17 mouse cellular contexts compared by ENCODE assay signal in genomic region chr7:97312856-97313255, GRCm38 (mm10).
"Had no signal": no experiment of that assay in that cellular context is flagged by ENCODE, and none has a peak within 500 bp of the region (broad histone marks: within the 10 kb centered on the region; RNA-seq: fewer than 3 reads in every experiment).

No protein-coding gene starts in this region.

- H3K27me3 ChIP-seq: intestine, embryonic 15.5 days; liver, embryonic 13.5 days; midbrain, embryonic 12.5 days; midbrain, embryonic 15.5 days; neural tube, embryonic 13.5 days had no signal

- H3K4me2 ChIP-seq: intestine, embryonic 15.5 days; liver, embryonic 13.5 days; midbrain, embryonic 12.5 days; midbrain, embryonic 15.5 days; neural tube, embryonic 13.5 days had no signal

- H3K9me3 ChIP-seq: intestine, embryonic 15.5 days; liver, embryonic 13.5 days; midbrain, embryonic 12.5 days; midbrain, embryonic 15.5 days; neural tube, embryonic 13.5 days had no signal

- H3K9ac ChIP-seq: intestine, embryonic 15.5 days; liver, embryonic 13.5 days; midbrain, embryonic 12.5 days; midbrain, embryonic 15.5 days; neural tube, embryonic 13.5 days had no signal

- DNase-seq: kidney, adult 18-20 months; kidney, postnatal 10 days; layer of hippocampus, postnatal 36 days; liver, embryonic 13.5 days; lung, adult 2 months; lung, postnatal 14 days; right cerebral cortex, adult 18-20 months; right cerebral cortex, postnatal 14 days; right cerebral cortex, postnatal 4 days; thymus, postnatal 14 days had no signal

- H3K27ac ChIP-seq: intestine, embryonic 15.5 days; left cerebral cortex, adult 2 months; liver, embryonic 13.5 days; midbrain, embryonic 12.5 days; midbrain, embryonic 15.5 days; neural tube, embryonic 13.5 days; stomach, postnatal 0 days had no signal

- H3K4me1 ChIP-seq: intestine, embryonic 15.5 days; liver, embryonic 13.5 days; midbrain, embryonic 12.5 days; midbrain, embryonic 15.5 days; neural tube, embryonic 13.5 days had no signal

- H3K4me3 ChIP-seq: intestine, embryonic 15.5 days; left cerebral cortex, adult 2 months; liver, embryonic 13.5 days; midbrain, embryonic 12.5 days; midbrain, embryonic 15.5 days; myocyte; neural tube, embryonic 13.5 days had no signal

- ATAC-seq: intestine, embryonic 15.5 days; midbrain, embryonic 15.5 days had no signal
